Mouse (Mus musculus) embryonic fibroblast, embryonic 13.5 days (primary cell): Measurements from ENCODE around the gene Dis3l2. TPM values are rescaled to one million over a fixed set of nuclear protein-coding genes. Genes with fewer than 3 reads are reported as not detected.

Experiments
- H3K27ac ChIP-seq: 2 replicates; pipeline ENCODE4 v1.5.1; 2012; ENCODE audit warnings: low read length, control low read depth, inconsistent platforms; ENCODE audit not compliant: insufficient read depth
- H3K4me1 ChIP-seq: 2 replicates; pipeline ENCODE4 v1.6.1; 2011; ENCODE audit warnings: low read length; ENCODE audit not compliant: control insufficient read depth, insufficient read depth
- H3K4me3 ChIP-seq: 2 replicates; pipeline ENCODE4 v1.5.1; 2011; ENCODE audit warnings: mild to moderate bottlenecking, control low read depth, low read length; ENCODE audit not compliant: insufficient read depth
- CTCF ChIP-seq: IDR thresholded peaks from 2 replicates; pipeline ENCODE4 v1.5.1; 2011; ENCODE audit warnings: mild to moderate bottlenecking, control low read depth, low read length, moderate library complexity, borderline replicate concordance; ENCODE audit not compliant: insufficient read depth
- POLR2A ChIP-seq: IDR thresholded peaks from 2 replicates; pipeline ENCODE4 v1.6.1; 2011; ENCODE audit warnings: low read depth, mild to moderate bottlenecking, control low read depth, low read length, moderate library complexity
- polyA plus RNA-seq: library from polyadenylated mRNA; stranded (reverse); fragments of >200 nt; gene quantifications from 2 replicates; pipeline ENCODE4 v1.2.4, GENCODE M21; 2011; ENCODE audit warnings: low read depth; ENCODE audit not compliant: missing spikeins, insufficient read length

Dis3l2 gene
- polyA plus RNA-seq, 1 experiment = 7.5 TPM

DNA sequence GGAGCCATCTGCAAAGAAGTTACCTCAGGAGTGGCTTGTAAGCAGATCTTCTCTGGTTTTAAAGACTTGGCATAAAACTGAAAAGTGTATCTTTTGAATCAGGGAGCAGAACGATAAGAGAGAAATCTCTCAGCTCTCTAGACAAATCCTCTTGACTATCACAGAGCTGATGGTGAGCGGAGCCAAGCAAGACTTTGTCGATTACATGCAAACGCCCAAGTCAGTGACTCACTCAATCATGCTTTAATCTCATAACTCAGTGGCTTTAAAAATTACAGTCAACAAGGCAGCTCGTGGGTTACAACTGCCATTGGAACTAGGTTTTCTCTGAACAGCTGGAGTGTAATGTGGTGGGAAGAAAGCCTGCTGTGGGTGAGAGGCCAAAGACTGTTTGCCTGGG is 297.8 kb downstream of the Dis3l2 start:
- no peaks in the 10 kb centered on the region; the same call in 1 of the 2 replicates for H3K4me1 ChIP-seq
- no peak overlapping the region for H3K4me3 ChIP-seq
- no peak for TF ChIP-seq POLR2A
- TF ChIP-seq CTCF = no peak
- H3K27ac ChIP-seq = no peak overlapping the region

DNA sequence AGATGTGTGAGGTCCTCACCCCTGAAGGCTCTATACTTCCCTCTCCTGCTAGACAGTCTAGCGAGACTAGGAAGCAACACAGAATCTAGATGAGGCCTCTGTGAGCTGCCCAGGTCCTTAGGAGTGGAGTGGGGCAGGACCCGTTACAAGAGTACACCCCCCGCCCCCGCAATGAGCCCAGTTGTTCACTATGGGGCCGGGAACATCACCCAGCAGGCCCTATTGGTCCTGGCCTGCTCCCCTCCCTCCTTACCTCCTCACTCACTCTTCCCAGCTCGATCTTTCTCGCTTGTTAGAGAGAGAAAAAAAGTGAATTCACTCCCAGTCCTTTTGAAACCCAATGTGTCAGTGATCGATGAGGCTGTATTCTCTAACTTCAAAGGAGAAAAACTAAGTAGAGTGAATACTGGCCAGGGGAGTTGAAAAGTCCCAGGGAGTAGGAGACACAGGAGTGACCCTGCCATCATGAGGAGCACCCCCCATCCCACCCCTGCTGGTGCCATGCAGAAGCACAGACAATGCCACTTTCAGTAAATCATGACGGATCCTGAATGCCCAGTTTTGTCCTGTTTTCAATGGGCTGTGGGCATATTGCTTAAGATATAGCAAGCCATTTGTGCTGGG is 299.0 kb downstream of the Dis3l2 start:
- Histone ChIP-seq H3K4me3 (no peak overlapping the region), H3K4me1 (no peaks in the 10 kb centered on the region; the same call in 1 of the 2 replicates), H3K27ac (no peak overlapping the region)
- TF ChIP-seq POLR2A (no peak), CTCF (no peak)

DNA sequence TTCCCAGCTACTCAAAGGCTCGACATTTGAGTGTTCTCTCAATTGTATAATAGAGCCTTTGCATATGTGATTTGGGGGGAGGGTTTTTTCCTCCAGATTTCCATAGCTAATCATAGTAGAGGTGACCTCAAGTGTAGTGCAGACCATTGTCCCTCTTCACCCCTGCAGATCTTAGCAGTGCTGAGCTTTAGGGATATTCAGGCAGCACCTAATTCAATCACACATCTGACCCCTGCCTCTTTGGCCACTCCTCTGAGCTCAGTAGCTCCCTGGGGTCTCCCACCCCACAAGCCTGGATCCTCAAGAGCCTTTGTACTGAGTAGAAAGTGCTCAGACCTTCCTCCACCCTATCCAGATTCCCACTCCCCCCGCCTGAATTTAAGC is 299.6 kb downstream of the Dis3l2 start:
- H3K4me3 ChIP-seq = no peak overlapping the region
- H3K27ac ChIP-seq = no peak overlapping the region
- TF ChIP-seq POLR2A (no peak), CTCF (no peak)
- H3K4me1 ChIP-seq = peaks cover under 1% of the 10 kb centered on the region; the same call in 1 of the 2 replicates

- TF ChIP-seq CTCF (no peak), POLR2A (no peak)
- H3K4me1 ChIP-seq = peaks cover 2% of the 10 kb centered on the region; the same call in 1 of the 2 replicates
- no peak overlapping the region for H3K4me3 ChIP-seq
- H3K27ac ChIP-seq = no peak overlapping the region
These were observed 302.8 kb downstream of the Dis3l2 start for GRCm38 (mm10) chr1:87006425-87006824.

DNA sequence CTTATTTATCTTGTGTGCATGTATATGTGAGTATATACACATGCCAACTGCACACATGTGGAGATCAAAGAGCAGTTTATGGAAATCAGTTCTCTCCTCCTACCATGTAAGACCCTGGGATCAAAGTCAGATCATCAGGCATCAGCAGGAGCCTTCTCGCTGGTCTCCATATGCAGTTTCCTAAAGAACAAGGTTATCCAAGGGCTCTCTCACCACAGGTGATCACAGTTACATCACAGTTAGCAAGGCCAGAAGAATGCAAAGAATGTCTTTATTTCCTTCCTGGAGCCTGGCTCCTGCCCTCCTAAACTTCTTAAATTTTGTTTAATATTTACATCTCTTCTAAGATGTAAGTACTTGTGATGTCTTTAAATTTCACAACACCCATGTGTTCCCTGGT is 304.6 kb downstream of the Dis3l2 start:
- Histone ChIP-seq H3K27ac (no peak overlapping the region), H3K4me3 (no peak overlapping the region), H3K4me1 (peaks cover 2% of the 10 kb centered on the region; the same call in 1 of the 2 replicates)
- TF ChIP-seq CTCF (no peak), POLR2A (no peak)

- H3K4me1 ChIP-seq = peaks cover 2% of the 10 kb centered on the region; the same call in 1 of the 2 replicates
- H3K27ac ChIP-seq = no peak overlapping the region
- no peak overlapping the region for H3K4me3 ChIP-seq
- TF ChIP-seq POLR2A (no peak), CTCF (no peak)
These were observed 305.5 kb downstream of the Dis3l2 start for GRCm38 (mm10) chr1:87009156-87009555.

- Histone ChIP-seq H3K4me3 (no peak overlapping the region), H3K4me1 (peaks cover 2% of the 10 kb centered on the region; the same call in 1 of the 2 replicates), H3K27ac (no peak overlapping the region)
- TF ChIP-seq CTCF (no peak), POLR2A (no peak)
These were observed 307.2 kb downstream of the Dis3l2 start for GRCm38 (mm10) chr1:87010629-87011330.

GRCm38 (mm10) chr1:87011718-87012117 is 308.1 kb downstream of the Dis3l2 start:
- H3K4me3 ChIP-seq = no peak overlapping the region
- H3K27ac ChIP-seq = no peak overlapping the region
- TF ChIP-seq POLR2A (no peak), CTCF (no peak)
- H3K4me1 ChIP-seq = peaks cover 2% of the 10 kb centered on the region; the same call in 1 of the 2 replicates

GRCm38 (mm10) chr1:87012606-87013005 is 309.0 kb downstream of the Dis3l2 start:
- peaks cover 2% of the 10 kb centered on the region; the same call in 1 of the 2 replicates for H3K4me1 ChIP-seq
- H3K4me3 ChIP-seq = no peak overlapping the region
- no peak for TF ChIP-seq CTCF
- TF ChIP-seq POLR2A = no peak
- no peak overlapping the region for H3K27ac ChIP-seq

- H3K4me3 ChIP-seq = no peak overlapping the region
- H3K27ac ChIP-seq = no peak overlapping the region
- TF ChIP-seq POLR2A = no peak
- no peak for TF ChIP-seq CTCF
- no peaks in the 10 kb centered on the region for H3K4me1 ChIP-seq
These were observed 317.1 kb downstream of the Dis3l2 start for GRCm38 (mm10) chr1:87020714-87021113.
